Mouse (Mus musculus) heart, postnatal 14 days (tissue): Measurements from ENCODE around the gene Vps13c. TPM values are rescaled to one million over a fixed set of nuclear protein-coding genes. Genes with fewer than 3 reads are reported as not detected.

Experiments used
- DNase-seq, 2 experiments: peaks; one replicate each; pipeline ENCODE4 v3.0.0; 2021 to 2022
- intact Hi-C: fragments of 180-260 bp; cut with DNase I; formaldehyde crosslinking; loops from one replicate; pipeline ENCODE4 v1.15.1; 2025
- total RNA-seq, 2 experiments: library from RNA; stranded (reverse); gene quantifications; 2 replicates each; pipeline ENCODE4 v1.2.3; 2021

Vps13c gene
- total RNA-seq, 2 experiments from 2014 or later: 37.8 to 38.0 TPM

DNA sequence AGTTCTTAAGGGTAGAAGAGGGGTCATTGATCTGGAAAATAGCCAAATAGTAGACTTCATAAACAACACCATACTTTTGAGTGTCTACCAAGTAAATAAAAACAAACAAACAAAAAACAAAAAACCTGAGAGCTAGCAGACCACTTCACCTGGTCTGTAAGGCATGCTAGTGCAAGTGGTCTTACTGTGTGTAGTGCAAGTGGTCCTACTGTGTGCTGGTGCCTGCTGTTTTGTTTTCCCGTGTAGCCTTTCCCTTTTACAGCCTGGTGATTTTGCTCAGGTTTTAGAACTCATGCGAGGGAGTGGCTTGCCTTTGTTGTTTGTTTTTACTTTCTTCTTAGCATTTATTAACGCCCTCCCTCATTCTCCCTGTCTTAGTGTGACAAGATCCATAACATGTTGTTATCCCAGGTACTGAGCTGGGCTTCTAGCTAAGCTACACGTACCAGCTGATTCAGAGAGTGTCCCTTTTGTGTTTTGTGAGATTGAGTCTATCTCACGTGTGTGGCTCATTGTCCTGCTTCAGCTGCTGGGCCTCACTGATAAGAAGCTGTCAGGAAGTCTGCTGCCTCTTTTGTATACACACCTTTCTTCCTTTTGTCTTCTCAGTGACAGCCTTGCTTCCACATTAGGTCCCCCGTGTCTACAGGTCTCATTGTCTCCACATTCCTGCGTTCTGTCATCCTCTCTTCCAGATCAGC lies 34.5 kb downstream of the Vps13c start:
- DNase-seq: no peak
- intact Hi-C loops: loop anchor here (1.0 to 5.0 kb wide), 2 partner anchors 46 to 117 kb away; partner anchors contain the start of gene C2cd4b

DNA sequence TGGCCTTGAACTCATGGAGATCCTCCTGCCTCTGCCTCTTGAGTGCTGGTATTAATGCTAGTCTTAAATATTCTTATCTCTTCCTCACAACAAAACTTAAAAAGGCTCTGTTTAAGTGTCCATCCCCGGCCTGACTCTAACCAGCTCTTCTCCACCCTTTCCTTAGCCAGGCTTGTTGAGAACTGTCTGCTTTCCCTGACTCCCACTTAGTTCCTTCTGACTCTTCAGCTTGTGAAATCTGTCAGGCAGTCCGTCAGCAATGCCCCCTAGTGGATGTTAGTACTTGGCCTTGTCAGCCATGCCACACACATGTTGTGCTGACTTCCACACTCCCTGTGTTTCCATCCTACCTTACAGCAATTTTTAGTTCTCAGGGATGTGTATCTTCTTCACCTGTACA lies 35.1 kb downstream of the Vps13c start:
- peak; percentile 19 to 55 for DNase-seq
- intact Hi-C loops: loop anchor here (1.0 to 5.0 kb wide), 2 partner anchors 47 to 118 kb away; partner anchors contain the start of gene C2cd4b

- intact Hi-C loops: loop anchor here (5.0 kb wide), 1 partner anchor 120 kb away; the partner anchor contains the start of gene C2cd4b
- no peak for DNase-seq
These were observed 37.0 kb downstream of the Vps13c start for GRCm38 (mm10) chr9:67877081-67877718.

DNA sequence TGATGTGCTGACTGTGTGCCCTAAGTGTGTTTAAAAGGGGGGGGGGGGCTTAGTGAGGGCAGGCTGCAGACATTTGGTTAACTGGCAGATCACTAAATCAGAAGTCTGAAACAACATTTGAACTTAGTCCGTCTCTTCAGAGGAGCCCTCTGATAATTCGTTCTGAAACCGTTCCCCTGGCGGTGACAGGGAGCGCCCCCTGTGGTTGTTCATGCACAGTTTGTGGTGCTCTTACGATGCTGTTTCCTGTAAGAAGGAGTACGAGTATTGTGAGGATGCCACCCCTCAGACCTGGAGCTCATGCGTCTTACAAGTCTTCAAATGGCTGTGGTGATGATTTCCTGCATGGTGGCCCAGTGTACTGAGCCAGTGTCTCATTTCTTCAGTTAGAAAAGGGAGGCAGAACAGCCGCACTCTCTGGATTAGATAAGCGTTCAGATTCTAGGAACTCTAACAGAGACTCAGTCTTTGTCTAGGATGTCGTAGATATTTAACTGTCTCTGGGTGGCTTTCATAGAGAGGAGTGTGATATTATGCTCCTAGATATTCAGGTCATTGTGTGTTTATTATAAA lies 38.1 kb downstream of the Vps13c start:
- DNase-seq: no peak
- intact Hi-C loops: loop anchor here (5.0 kb wide), 1 partner anchor 121 kb away; the partner anchor contains the start of gene C2cd4b

DNA sequence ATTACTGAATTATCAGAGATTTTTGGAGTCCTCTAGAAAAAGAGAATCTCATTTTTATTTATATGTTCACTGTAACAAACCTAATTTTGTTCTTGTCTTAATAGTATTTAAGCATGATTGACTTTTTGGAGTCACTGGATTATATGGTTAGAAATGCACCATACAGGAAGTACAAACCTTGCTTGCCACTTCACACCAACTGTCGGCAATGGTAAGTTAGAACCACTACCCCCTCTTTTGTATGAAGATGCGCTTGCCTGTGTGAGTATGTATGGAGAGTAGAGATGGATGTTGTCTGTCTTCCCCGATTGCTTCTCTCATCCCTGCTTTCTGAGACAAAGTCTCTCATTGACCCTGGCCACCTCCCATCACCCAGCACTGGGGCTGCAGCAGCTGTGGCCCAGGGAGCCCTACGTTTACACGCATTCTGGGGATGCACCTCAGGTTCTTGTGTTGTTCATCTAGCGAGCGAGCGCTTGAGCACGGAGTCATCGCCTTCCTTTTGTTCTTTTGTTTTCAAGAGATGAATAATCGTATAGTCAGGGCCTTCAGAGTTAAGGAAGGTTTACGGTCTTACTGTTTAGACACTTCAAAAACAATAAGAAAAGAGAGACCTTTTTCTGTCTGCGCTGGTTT lies 43.3 kb downstream of the Vps13c start:
- intact Hi-C loops: no loop called here
- no peak for DNase-seq

GRCm38 (mm10) chr9:67884095-67884494 lies 43.9 kb downstream of the Vps13c start:
- DNase-seq: no peak
- intact Hi-C loops: no loop called here

GRCm38 (mm10) chr9:67886981-67887720 lies 47.0 kb downstream of the Vps13c start:
- peak; percentile 31 to 32 for DNase-seq
- intact Hi-C loops: no loop called here

- intact Hi-C loops: no loop called here
These were observed 53.3 kb downstream of the Vps13c start for GRCm38 (mm10) chr9:67893474-67893873.

DNA sequence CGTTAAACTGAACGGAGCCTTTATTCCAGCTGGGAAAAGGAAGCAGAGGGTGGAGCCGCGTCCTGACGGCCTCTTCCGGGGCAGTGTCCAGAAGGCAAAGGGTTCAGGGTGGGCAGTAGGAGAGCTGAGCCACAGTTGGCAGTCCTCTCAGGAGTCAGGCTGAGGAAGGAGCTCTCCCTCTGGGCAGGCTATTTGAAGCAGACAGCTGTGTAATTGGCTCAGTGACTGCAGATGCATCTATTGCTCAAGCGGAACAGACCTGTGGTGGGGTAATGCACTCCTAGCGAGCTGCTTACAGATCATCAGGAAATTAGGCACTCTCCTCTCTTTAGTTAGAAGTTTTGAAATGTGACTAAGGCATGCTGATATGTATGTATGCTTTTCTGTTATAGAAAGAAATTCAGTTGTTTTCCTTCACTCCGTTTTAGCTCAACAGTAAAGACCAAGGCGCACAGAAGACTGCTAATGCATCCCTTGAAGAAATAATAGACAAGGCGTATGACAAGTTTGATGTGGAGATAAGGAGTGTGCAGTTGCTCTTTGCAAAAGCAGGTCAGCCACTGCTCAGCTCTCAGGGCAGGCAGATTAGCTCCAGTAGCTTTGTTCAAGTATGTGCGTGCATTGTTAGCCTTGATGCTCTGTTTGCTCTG lies 56.6 kb downstream of the Vps13c start:
- intact Hi-C loops: no loop called here
- no peak for DNase-seq

More at GRCm38 (mm10) chr9:67893474-67893873, 53.3 kb downstream of the Vps13c start:
- DNase-seq: no peak

DNA sequence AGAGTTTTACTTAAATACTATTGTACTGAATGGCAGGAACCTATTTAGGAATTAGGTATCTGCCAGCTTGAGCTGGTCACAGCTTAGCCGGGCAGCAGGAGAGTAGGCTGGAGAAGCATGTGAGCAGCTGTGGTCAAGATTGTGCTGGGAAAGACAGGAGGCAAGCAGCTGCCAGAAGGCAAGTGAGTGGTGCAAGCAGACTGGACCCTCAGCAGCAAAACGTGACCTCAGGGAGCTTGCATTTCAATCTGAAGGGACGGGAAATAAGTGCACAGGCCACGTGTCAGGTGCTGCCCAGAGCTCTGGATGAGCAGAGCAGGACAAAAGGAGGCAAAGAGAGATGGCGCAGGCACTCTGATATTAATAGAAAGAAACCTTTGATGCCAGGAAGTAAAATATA lies 60.2 kb downstream of the Vps13c start:
- intact Hi-C loops: no loop called here
- DNase-seq: no peak

DNA sequence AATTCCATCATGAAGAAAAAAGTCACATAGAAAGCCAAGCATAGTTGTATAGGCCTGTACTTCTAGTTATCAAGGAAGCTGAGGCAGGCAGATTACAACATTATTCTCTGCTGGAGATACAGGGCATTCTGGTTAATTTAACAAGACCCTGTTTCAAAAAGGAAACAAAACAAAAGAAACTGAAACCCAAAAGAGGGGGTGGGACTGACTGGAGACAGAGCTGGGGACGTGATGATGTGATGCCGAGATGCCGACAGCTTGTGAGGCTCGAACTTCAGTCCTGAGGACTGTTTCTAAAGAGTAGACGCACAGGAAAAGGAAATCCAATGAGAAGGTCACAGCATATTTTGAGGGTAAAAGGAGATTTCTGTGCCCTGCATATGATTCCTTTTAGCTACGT lies 64.2 kb downstream of the Vps13c start:
- intact Hi-C loops: no loop called here
- DNase-seq: no peak

GRCm38 (mm10) chr9:67905541-67905940 lies 65.3 kb downstream of the Vps13c start:
- no peak for DNase-seq
- intact Hi-C loops: no loop called here

GRCm38 (mm10) chr9:67914681-67915080 lies 74.5 kb downstream of the Vps13c start:
- no peak for DNase-seq
- intact Hi-C loops: no loop called here

DNA sequence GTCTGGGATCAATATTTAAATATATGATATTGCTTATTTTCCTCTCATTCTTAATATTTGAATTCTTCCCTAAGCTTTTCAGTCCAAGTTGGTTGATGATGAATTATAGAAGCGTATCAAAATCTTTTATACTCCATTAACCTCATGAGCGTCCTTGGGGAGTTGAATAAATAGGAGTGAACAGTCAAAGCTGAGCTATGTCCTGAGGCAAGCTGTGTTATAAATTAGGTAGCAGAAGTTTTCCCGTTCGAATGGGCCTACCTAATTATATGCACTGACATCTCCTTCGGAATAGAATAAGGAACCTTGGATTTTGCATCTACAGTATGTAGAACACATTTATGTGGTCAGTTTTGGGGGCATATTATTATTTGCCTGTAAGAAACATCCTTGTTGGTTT lies 82.2 kb downstream of the Vps13c start:
- no peak for DNase-seq
- intact Hi-C loops: no loop called here

DNA sequence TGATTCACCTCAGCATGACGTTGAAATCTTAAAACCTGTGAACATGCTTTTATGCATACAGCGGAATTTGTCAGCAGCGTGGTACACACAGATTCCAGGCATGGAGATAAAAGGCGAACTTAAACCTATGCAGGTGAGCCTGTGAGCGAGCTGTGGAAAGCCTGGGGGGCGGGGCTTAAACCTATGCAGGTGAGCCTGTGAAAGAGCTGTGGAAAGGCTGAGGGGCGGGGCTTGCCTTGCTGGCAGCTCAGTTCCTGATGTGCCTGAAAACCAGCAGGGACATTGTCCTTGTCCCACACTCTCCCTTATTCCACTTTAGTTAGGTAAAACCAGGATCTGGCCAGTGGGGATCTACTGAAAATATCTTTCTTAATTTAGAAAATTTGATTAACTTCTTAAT lies 90.4 kb downstream of the Vps13c start:
- intact Hi-C loops: no loop called here
- no peak for DNase-seq

- intact Hi-C loops: no loop called here
- no peak for DNase-seq
These were observed 97.1 kb downstream of the Vps13c start for GRCm38 (mm10) chr9:67937286-67937685.

DNA sequence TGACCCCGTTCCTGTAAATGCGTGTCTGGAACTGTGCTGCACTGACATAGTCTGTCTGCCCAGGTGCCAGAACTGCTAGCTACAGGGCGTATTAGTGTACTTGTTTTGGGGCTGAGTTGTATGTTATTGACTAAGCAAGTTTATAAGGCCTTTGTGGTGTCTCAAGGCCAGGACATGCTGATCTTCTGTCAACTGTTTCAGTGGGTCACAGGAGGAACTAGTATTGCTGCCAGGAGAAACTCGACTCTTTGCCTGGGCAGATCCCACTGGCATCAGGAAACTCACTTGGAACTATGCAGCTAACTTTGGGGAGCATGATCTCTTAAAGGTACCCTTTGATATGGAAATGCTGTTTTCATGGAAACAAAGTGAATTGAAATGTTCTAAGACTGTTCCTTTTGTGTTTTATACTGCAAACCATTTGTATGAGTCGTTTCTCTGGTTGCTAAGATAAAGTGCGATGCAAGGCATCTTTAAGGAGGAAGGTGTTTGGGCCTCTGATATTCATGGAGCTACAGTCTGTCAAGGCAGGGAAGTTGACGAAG lies 115.3 kb downstream of the Vps13c start:
- no peak for DNase-seq
- intact Hi-C loops: no loop called here

DNA sequence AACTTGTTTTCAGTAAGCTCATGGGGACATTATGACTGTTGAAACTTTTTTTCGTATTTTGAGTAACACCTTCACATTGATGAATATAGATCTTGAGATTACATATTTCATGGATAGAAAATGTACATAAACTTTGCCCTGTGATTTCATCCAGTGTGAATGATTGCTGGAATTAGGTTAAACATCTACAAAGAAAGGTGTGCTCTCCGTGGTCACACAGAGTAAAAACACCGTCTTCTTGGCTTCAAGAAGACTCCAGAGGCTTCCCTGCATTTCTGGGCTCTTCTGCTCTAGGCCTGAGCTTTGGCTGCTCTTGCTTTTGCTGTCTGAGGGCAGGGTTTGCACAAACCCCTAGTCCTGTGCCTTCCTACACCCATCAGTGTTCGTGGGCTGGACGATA lies 121.8 kb downstream of the Vps13c start:
- intact Hi-C loops: no loop called here
- DNase-seq: no peak

GRCm38 (mm10) chr9:67965889-67966288 lies 125.7 kb downstream of the Vps13c start:
- DNase-seq: no peak
- intact Hi-C loops: no loop called here

- DNase-seq: no peak
- intact Hi-C loops: no loop called here
These were observed 126.8 kb downstream of the Vps13c start for GRCm38 (mm10) chr9:67967011-67967410.
